ENCODE assay signal across 8 mouse cellular contexts in the genomic region with DNA sequence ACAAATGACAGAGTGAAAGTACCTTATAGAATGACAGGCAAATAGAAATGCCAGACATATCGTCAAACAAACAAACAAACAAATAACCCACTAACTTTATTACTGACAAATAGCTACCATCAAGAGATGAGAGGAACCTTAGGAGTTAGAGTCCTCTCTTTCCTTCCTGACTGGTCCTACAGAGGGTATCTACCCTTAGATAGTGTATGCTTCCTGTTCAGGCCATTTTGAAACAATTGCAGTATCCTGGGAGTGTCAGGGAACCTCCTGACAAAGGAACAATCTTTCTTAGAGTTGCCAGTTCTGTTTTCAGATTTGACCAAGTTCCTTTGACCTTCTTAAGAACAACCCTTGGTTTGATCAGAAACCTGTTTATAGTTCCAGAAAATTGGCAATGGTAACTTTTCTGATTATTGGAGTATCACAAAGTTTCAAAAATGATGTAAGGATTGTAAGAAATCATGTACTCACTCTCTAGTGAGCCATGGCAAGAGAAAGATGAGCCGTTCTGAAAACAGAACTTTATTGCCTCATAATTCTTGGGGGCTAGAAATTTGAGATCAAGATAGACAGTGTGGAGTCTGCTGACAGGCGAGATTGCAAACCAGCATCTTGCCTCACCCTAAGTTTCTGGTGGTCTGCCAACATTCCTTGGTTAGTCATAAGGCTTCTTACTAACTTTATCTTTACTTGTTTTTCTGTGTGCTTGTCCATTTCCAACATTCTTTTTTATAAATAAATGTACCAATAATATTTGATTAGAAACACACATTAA.
DNase-seq lines count a peak whose midpoint lies in the region; ATAC-seq lines count a peak whose summit lies in the region.

No protein-coding gene starts in this region.

- no peak for DNase-seq in frontal cortex, postnatal 10 days (ENCODE audit: low spot score in 2 of 2)
- DNase-seq in urinary bladder, postnatal 25 days (ENCODE audit: low spot score), result peak; percentile 48
- DNase-seq in urinary bladder, postnatal 4 days (ENCODE audit: low spot score in 2 of 2), result no peak
- DNase-seq in heart, adult 9 months (ENCODE audit: low spot score in 2 of 2), result peak; percentile 23 to 45
- peak; percentile 6 for DNase-seq in telencephalon, adult 2 months (ENCODE audit: low read depth, low spot score)
- DNase-seq in retina, postnatal 1 day, result no peak
- no peak for DNase-seq in ovary, postnatal 14 days (ENCODE audit: low spot score)

- peak; percentile 31; the same call in 1 of the 2 replicates for ATAC-seq in frontal cortex, adult (ENCODE audit: low TSS enrichment)

Comparison
In these comparisons a context has a peak if more than half of its experiments do, and no peak if none do; other contexts are left out.
1. DNase-seq: peak in urinary bladder, postnatal 25 days (single experiment), heart, adult 9 months (2 of 2) and telencephalon, adult 2 months (single experiment); none in frontal cortex, postnatal 10 days (0 of 2), urinary bladder, postnatal 4 days (0 of 2), retina, postnatal 1 day (single experiment) and ovary, postnatal 14 days (single experiment).